Comparison of ENCODE assay signal across 8 mouse cellular contexts in the genomic region with DNA sequence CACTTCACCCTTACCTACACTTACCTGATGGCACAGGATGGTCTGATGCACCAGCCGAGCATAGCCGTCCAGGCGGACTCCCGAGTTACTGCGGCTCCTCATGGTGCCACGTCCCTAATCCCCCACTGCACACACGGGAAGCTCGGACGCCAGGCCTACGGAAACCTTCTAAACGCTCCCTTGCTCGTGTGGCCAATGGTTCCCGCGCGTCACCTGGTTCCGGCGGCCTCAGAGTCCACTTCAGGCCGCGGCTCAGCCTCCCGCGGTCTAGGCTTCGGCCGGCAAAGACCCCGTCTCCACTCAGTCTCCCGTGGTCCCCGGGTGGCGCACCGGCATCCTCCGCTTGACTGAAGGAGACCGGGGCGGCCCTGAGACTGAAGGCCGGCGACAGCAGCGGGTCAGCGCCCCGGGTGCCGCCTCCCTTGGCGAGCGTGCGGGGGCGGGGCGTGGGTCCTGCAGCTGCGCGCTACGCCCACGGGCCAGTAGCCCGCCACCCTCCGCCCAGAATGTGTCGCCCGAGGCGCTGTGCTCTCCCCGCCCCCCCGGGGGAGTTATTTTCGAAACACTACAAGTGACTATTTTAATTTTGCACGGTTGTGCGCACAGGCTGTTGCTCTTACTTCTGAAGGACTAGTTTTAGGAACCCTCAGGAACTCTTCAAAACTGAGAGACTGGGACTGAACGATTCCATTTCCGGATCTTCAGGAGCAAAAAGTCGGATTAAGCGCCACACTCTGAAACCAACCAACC. TPM values are rescaled to one million over a fixed set of nuclear protein-coding genes. Genes with fewer than 3 reads are reported as not detected.
A peak's percentile ranks its signal among the peaks of the same experiment; 100 is the strongest.
DNase-seq lines count a peak whose midpoint lies in the region; ATAC-seq lines count a peak whose summit lies in the region.

TSS of gene Phka1 (minus strand) at position 424 of the 750 bp plus-strand sequence.

- WGBS in intestine, embryonic 15.5 days: 20% methylated on average over 58 of the region's 60 CpGs

- H3K4me2 ChIP-seq in intestine, embryonic 15.5 days (replicated peaks): peak within 1 kb of the TSS; percentile 57

- ATAC-seq in intestine, embryonic 15.5 days: peak; percentile 97
- ATAC-seq in megakaryocyte-erythroid progenitor cell, adult 5-6 weeks (replicated peaks; ENCODE audit: low FRiP score, low TSS enrichment, poor library complexity, severe bottlenecking): peak; percentile 99
- ATAC-seq in activated CD4-positive, CD25-positive, alpha-beta regulatory T cell, adult 4 months: no peak

- H3K9ac ChIP-seq in intestine, embryonic 15.5 days: peak within 1 kb of the TSS; percentile 50

- intact Hi-C loops in gastrocnemius, postnatal 14 days (cut with DNase I; ENCODE audit: low total_unique reads): no loop called here
- intact Hi-C loops in left cerebral cortex, postnatal 14 days (cut with DNase I): no loop called here

- H3K27me3 ChIP-seq in intestine, embryonic 15.5 days (replicated peaks): 0 out of 2 replicates have a peak, but pooled peaks cover 5% of the 10 kb centered on the region

- no peaks in the 10 kb centered on the region for H3K4me1 ChIP-seq in intestine, embryonic 15.5 days (replicated peaks)

- H3K4me3 ChIP-seq in intestine, embryonic 15.5 days (replicated peaks): peak within 1 kb of the TSS; percentile 54

- no peaks in the 10 kb centered on the region for H3K36me3 ChIP-seq in intestine, embryonic 15.5 days

- H3K9me3 ChIP-seq in intestine, embryonic 15.5 days: no peaks in the 10 kb centered on the region

- peak; percentile 78 to 81 for DNase-seq in adrenal gland, adult 18-20 months (ENCODE audit: low spot score in 2 of 2)
- DNase-seq in embryo, embryonic 10.5 days (ENCODE audit: low spot score): peak; percentile 55
- peak; percentile 91 for DNase-seq in gastrocnemius, postnatal 14 days
- DNase-seq in left cerebral cortex, postnatal 14 days (ENCODE audit: low spot score in 2 of 2): peak; percentile 62 to 64
- peak; percentile 56 for DNase-seq in right cerebral cortex, postnatal 25 days

- H3K27ac ChIP-seq in intestine, embryonic 15.5 days: no peak within 1 kb of the TSS

RNA-seq across cellular contexts. Expression of gene Phka1, which starts in this region (rescaled TPM):
- total RNA-seq in adrenal gland, adult 18-20 months (2021): 10 to 100 TPM; 13.0 to 15.9 TPM
- total RNA-seq in gastrocnemius, postnatal 14 days (2021): 100 to 1,000 TPM; 172 to 226 TPM
- 5.1 and 5.5 TPM in 2 replicates for polyA plus RNA-seq in intestine, embryonic 15.5 days (2015; fragmentation: Nextera tagmentation; extraction: Ambion mirVana)
- total RNA-seq in left cerebral cortex, postnatal 14 days (2021): 10 to 100 TPM; 17.3 to 18.6 TPM
- total RNA-seq in megakaryocyte-erythroid progenitor cell, adult 5-6 weeks (2014; fragmentation: Nextera tagmentation): 2.4 and 3.0 TPM in 2 replicates
- 1.1 and 3.7 TPM in 2 replicates for total RNA-seq in megakaryocyte-erythroid progenitor cell, adult 5-6 weeks (2017)
- polyA plus RNA-seq in activated CD4-positive, CD25-positive, alpha-beta regulatory T cell, adult 4 months (2017; shearing (Covaris generic)): not detected

Comparison
In these comparisons a context has a peak if more than half of its experiments do, and no peak if none do; other contexts are left out.
1. RNA of gene Phka1 (total RNA-seq): 172 to 226 TPM in gastrocnemius, postnatal 14 days; 17.3 to 18.6 TPM in left cerebral cortex, postnatal 14 days, 13.0 to 15.9 TPM in adrenal gland, adult 18-20 months and 1.1 to 3.7 TPM in megakaryocyte-erythroid progenitor cell, adult 5-6 weeks; every median in the first group is over 4 times any median in the second.
2. Peak in every context shown above with its lines, with median percentiles within 50 percentile points of each other: DNase-seq.